Mouse (Mus musculus): ENCODE data around the gene Actr8. TPM values are rescaled to one million over a fixed set of nuclear protein-coding genes. Genes with fewer than 3 reads are reported as not detected.

The Actr8 gene
- polyA plus RNA-seq, 3 experiments from 2014 or later: 34.1 to 48.0 (median 42.6) TPM

DNA sequence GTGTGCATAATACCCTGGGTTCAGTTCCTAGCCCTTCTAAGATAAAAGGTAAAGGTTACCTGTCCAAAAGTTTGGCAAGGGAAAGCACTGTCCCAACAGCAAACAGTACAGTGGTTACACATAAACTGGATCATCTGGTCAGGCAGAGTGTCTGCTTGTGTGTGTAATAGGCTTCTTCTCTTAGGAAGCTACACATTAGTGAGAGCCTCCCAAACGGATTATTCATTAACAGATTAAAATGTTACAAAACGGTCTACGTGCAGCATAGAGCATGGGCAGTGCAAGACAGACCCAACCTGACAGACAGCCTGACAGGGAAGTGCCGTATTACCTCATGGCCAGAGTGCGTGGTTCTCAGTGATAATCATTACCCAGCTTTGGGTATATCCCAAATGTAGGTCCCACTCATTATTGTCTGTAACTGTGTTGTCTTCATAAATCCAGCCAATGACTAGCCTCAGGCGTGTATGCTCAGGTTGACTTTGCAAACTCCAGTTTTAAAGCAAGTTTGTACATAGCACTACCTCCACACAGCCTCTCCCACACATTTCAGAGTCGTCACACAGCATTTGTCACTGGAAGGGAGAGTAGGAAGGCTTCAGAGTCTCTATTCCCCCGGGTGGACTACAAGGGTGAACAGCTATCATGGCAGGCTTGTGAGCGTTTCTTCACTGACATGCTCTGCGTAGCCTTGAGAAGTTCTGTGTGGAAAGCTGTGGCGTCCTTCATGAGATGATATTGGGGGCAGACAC lies 18.0 kb downstream of the Actr8 start:
- ATAC-seq: no peak

DNA sequence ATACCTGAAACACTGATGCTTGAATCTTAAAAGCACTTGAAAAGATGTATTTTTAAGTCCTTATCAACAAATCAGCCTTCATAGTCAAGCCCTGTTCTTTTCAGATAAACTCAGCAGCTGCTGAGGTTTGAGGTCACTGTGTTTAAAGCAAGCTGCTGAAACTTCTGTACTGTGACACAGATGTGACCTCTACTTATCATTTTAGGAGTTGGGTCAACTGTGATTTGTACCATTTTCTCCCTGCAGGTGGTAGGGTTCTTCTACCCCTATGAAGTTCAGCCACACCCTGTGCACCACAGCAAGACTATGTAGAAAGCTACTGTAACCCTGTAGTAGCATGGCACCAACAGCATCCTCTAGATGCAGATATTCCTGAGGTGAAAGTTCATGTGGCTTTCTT lies 19.2 kb downstream of the Actr8 start:
- no peak for ATAC-seq

DNA sequence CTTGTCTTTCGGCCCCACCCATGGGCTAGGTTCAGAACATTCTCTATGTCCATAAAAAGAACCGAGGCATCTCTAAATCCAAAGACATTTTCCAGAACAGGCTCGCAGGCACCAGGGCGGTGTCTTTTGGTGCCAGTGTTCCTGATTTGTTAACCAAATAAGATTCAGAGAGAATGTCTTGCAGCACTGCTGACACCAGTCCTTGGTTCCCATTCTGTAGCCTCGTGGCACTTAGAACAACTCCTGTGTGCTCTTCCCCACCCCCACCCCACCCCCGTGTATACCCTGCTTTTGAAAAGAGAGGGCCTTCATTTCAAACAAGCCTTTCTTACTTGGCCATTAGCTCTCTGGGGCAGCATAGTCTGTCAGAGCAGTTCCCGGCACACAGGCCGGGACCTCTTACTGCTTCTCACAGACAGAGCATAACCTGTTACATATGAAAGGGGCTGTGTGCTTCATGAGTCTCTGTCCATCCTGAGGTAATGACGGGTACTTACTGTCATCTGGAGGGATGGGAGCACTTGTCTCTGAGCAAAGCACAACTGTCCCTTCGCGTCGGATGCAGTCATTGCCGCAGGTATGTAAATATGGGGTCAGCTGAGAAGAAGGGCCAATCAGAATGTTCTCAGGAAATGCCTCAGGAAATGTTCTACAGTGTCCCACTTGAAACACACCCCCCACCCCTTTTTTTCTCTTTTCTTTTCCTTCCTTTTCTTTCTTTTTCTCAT lies 20.8 kb downstream of the Actr8 start:
- no peak for ATAC-seq

DNA sequence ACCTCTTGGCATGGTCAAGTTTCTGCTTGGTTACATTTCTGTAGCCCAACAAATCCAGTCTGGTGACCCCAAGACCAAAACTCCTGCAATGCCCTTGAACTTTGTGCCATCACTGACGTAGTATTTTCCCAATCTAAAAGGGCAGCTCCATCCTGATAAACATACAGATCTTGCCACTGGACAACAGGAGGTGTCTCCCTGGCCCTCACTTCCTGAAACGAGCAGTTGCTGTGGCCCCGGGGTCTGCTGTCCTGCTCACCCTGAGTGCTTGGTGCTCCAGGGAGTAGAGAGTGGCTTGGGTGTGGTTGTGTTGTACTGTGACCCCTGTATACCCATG lies 21.3 kb downstream of the Actr8 start:
- ATAC-seq: no peak

DNA sequence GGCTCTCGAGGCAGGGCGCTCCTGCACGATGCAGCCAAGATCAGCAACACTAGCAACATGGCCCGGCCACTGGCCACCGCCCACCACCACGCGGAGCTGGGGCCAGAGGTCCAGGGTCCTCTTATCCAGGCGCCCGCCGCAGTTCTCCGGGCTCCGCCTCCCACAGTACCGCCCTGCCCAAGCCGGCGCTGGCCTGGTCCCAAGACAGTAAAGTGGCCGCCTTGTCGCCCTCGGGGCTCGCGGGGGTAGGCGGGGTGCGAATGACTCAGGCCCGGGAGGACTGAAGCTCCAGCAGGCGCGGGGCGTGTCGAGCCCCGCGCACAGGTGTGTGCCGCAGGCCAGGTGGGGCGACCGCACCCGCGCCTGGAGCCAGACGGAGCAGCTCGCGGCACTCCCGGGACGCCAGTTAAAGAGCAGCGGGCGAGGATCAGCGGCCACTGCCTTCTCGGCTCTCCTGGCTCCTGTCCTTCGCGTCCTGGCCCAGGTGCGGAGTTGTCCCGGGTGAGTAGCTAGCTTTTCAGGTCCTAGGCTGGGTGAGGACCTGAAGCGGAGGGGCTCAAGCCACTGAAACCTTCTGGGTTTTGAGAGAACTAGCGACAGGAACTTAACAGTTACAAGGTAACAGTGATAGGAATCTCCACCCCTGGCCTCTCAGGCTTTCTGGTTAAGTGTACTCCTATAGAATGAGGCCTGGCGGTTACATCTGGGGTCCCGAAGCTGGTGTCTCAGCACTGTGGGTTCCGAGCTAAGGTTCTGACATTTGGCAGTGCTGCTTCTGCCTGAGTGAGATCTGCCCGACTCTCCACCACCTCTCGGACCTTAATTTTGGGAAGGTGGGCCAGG lies 30.8 kb downstream of the Actr8 start, which contains the start of the genes Il17rb and Chdh:
Gene Il17rb, minus strand, starts transcription at position 164 of the 843 bp plus-strand sequence.
Gene Chdh, plus strand, starts transcription at position 291 of the 843 bp plus-strand sequence.
- peak; percentile 63 for ATAC-seq

DNA sequence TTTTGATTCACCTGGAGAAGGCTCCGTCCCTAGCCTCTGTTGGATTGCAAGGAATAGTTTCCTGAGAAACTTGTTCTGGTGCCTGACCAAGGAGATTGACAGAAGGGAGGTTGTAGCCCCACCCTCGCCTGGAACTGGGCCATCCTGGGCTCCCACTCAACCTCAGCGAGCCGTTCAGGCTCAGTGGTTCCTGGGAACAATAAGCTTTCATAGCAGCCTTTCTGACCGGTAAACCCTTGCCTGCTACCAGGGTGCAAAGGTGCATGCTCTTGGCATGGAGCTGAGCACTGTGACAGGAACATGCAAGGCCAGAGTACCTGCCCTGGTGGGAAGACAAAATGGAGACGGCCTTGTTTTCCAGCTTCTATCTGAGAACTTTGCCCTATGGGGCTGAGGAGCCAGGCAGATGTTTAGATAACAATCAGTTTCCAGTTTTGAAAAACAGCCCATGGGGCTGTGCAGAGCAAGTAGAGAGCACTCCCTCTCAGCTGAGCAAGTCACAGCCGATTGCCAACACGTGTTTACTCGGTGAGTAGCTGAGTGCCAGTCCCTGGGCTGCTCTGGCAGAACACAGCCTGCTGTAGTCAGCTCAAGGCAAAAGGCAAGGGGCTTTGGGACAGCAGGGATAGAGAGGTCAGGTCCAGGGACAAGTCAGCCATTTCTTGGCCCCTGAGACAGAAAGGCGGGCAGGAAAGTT lies 31.9 kb downstream of the Actr8 start:
- no peak for ATAC-seq

DNA sequence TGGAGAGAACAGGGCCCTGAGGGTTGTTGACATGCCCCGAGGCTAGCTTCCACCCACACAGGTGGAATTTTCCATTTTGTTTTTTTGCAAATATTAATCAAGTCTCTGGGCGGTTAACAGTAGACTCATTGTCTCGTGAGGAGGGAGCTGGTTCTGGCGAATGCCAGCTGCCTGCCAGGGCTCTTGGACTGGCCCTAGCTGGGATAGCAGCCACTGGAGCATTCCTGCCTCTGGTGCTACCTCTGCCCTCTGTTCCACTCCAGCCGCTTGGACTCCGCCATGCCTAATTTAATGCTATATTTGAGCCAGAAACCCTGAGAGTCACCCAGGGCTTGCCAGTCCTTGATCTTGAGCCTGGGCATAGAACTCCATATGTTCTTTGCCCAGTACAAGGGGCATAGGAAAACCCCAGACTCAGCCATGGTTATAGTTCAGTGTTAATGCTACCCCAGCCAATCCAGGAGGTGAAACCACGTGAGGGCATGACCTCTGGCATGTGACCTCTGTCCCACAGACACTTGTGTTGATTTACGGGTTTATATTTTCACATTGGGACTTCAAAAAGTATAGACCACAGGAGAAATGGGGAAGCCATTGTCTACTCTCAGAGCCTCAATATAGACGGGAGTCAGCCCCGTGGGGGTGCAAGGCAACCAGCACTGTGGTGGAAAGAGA lies 33.9 kb downstream of the Actr8 start:
- no peak for ATAC-seq

DNA sequence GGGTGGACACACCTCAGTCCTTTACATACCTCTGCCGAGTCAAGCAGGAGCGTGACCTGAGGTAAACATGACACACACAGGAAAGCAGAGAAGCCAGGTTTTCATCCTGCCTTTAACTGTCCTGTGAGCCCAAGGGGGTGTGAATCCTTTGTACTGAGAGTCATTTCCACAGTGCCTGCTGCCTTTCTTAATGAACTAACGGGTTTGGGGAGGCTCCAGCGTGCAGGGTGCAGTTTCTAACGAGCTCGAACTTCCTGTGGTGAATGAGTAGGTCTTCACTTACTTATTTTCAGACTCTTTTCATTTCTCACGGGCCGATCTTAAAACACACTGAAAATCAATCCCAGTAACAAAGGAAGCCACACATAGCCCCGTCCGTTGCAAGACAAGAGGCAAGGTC lies 36.4 kb downstream of the Actr8 start:
- ATAC-seq: peak; percentile 46

DNA sequence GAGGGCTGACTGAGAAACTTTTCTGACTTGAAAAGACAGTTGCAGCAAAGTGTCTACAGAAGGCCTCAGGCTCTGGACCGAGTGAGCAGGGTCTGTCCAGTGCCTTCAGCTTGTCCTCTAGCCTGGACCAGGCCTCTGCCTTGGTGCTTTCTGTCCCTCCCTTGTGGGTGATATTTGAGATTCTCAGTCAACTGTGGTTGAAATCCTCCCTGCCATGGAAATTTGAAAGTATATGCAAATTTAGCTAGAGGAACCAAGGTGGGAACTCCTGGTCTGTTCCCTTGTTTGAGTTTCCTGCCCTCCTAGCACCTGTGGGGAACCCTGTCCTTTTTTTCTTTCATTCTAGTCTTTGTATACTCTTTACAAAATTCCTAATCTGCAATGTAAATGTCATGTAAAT lies 36.9 kb downstream of the Actr8 start:
- no peak for ATAC-seq

DNA sequence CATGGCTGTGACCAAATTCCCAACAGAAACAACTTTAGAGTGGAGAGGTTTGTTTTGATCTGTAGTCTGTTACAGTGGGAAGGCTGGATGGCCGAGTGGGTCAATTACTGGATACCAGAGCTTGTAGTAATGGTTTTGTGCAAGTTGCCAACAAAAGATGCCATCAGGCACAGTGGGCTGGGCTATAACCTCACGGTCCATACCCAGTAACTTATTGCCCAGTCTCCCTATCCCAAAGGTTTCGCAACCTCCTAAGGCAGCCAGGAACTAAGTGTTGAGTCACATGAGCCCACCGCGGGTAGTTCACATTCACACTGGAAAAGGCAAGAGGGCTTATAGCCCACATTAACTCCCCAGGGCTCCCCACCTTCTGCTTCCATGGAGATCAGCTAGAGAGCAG lies 38.5 kb downstream of the Actr8 start:
- ATAC-seq: no peak

DNA sequence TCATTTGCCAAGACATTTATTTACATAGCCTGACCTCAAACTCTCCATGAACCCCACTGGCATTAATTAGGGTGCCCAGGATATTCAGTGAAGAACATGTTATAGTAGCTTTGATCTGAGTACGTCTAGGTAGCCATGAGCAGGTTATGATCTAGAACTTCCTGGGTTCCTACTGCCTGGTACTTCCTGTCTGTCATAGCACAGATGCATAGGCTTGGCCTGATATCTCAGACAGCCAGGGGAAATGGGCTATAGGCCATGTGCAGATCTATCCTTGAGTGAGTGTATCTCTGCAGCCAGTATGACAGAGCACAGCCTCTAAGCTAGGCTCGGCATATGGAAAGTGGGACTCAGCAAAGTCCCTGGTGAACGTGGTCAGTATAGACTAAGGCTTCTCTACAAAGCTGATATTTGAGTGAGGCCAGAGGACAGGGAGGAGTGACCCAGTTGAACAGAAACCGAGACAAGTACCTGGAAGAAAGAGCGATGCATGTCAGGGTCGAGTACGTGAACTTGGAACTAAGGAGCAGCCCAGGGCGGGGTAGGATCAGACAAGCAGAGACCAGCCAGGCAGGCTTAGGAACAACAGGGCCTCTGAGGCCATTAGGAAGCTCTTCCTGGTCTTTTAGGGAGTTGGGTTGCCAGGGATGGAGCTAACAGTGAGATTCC lies 39.8 kb downstream of the Actr8 start:
- no peak for ATAC-seq

DNA sequence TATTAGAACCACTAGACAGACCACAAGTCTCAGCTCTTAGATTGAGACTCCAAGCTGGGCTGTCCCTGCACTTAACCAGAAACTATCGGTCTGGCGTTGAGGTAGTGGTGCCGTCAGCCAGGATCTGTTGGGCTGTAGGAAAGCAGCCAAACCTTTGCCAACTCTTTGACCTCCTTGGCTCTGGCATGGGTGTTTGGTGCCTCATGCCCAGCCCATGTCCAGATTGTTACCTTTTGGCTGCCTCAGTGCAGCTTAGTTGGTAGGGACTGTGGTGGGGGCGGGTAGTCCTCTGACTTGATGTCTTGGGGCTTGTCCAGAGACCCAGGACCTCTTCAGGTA lies 40.3 kb downstream of the Actr8 start:
- ATAC-seq: no peak

DNA sequence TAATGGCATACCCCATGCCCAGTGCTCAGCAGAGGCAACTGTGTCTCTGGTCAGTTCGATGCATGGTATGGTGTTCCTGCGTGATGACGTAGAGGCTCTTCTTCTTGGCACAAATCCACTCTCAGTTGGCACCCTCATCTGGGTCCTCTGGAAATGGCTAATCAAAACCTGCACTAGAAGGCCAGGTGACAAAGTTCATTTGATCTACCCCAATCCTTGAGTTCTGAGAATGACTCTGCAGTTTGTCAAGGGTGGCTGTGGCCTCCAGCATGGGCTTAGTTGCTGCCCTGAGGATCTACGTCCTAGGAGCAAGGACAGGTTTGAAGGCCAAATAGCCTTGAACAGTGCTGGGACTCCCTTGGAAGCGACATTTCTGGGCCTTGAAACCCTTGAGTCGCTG lies 40.7 kb downstream of the Actr8 start:
- ATAC-seq: no peak

DNA sequence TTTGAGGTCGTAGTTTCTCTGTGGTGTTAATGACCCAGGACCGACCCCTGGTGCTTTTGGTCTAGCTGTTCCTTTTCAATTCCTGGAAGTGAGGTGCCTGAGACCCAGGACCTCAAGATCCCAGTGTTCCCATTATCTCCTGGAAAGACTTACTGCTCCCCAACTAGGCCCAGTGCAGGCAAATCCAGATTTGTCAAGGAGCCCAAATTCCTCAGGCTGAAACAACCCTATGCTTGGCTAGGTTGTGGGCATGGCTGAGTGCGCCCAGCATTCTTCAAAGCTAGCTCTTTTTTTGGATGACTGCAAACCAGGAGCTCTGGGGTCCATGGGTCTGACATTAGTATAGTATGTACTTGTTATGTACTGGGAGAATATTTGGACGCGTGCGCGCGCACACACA lies 41.2 kb downstream of the Actr8 start:
- no peak for ATAC-seq

DNA sequence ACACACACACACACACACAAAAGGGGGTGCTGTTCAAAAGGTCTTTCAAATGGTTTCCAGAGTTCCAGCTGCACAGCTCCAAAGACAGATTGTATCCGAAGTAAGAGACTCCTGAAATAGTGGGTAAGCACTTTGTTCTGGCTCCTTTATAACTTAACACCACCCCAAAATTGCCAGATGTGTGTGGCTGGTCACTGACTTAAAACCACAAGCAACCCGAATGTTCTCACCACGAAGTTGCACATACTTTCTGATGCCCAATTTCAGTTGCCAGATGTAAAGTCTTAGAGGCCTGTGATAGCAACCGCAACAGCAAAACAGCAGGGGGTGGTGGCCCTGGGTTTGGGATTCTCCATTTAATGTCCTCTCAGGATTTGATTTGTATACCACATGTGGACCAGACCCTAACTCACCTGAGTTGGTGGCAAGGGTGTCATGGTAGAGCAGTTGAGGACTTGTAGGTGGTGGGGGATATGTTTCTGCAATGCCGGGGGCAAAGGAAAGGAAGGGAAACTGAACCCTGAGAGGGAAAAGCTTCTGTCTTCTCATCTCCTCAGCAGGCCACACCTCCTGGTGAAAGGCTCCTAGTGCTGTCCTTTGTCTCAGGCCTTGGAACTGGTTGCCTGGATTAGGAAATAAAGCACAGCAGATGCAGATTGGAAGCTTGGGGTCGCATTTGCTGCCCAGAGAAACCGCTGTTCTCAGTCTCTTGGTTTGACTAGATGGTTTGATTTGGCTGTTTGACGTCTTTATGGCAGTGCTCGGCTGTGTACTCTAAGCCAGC lies 41.8 kb downstream of the Actr8 start:
- ATAC-seq: no peak

DNA sequence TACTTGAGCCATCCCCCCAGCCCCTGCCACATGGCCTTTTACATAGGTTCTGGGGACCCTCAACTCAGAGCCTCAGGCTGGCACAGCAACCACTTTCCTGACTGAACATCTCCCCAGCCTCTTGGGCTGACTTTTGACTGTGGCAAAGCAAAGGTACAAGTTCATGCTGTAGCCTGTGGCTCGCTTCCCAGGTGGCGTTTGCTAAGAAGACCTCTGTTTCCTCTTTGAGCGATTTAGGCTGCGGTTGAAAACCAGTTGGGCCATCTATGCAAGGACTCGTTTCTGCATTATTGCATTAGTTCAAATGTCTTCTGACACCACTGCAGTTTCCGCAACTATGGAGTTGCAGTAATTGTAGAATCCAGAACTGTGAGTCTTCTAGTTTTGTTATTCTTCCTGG lies 44.3 kb downstream of the Actr8 start:
- ATAC-seq: no peak

DNA sequence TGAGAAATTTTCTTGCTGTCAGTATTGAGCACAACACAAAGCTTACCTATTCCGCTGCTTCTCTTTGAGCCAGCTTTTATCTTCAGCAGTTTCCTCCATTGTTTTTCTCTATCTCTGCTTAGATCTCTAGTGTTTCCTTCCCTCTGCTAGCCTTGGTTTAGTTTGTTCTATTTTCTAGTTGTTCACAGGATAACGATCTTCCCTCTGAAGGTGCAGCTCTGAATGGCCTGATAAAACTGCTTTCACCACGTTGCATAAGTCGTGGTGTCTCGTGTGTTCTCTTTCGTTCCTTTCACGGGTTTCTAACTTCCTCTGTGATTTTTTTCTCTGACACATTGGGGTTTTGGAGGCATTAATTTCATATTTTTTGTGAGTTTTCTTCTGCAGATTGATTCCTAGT lies 46.2 kb downstream of the Actr8 start:
- peak; percentile 64 for ATAC-seq

DNA sequence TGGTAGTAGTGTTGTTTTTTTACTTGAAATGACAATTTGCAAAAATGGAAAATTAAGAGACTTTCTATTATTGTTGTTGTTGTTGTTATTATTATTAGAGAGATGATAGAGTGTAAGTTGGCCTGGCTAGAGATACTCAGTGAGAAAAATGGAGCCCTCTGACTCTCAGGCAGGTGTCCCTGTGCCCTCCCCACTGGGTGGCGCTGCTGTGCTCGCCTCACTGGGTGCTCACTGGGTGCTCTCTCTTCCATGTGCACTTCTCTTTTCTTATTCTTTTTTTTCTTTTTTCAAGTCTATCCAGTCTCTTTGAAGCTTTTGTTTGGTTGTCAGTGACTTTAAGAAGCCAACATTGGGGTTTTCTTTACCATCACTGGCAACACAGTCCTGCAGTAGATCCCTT lies 49.2 kb downstream of the Actr8 start:
- ATAC-seq: peak; percentile 41

DNA sequence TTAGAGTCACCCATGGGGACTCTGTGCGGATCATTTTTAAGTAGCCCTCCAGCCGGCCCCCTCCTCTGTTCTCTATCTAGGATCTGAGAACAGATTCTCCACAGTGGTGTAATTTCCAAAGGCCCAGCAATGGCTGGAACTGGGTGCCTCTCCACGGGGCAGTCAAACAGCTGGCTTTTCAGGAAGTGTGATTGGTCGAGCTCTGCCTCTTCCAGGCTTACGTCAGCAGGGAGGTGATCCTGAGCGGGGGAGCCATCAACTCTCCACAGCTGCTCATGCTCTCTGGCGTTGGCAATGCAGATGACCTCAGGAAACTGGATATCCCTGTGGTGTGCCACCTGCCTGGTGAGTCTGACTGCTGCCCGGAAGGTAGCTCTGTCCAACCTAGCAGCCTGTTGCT lies 55.3 kb downstream of the Actr8 start:
- ATAC-seq: no peak

DNA sequence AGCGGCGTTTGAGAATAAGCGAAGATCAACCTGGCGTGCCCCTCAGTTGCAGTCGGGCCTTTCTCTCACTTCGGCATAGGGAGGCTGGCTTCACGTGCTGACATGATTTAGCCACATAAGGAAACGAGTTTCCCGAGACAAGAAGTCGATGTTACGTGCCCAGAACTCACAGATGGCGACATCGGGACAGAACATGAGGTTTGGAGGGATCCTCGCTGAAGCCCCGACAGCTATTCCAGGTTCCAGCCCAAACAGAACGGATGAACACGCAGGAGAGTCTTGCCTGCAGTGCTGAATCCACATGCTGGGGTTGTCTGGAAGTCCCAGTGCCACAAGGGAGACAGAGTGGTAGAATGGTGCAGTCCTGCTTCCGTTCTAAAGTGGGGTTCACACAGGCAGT lies 60.3 kb downstream of the Actr8 start:
- ATAC-seq: no peak

DNA sequence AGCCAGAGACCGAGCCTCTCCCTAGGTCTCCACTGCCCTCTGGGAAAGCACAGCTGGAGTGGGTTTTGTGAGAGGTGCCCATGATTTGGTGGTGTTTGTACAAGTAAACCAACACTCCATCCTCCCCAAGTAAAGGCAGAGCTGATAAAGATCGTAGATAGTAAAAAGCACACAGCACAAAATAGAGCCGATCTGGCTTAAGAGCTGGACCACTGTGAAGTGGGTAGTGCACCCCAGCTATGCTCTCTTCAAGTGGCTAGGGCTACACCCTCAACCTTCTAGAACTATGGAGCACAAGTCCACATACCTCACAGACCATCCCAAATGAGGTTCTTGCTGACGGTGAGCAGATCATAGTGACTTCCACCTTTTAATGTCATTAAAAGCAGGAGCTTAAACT lies 61.3 kb downstream of the Actr8 start:
- no peak for ATAC-seq
